Mouse (Mus musculus) liver, embryonic 14.5 days (tissue): Measurements from ENCODE around the gene Vps9d1.

ENCODE experiments used
- CTCF ChIP-seq: IDR thresholded peaks from 2 replicates; pipeline ENCODE4 v1.5.1; 2016; ENCODE audit warnings: antibody characterized with exemption, low read depth, control low read depth
- EP300 ChIP-seq: IDR thresholded peaks from 2 replicates; pipeline ENCODE4 v1.6.1; 2016; ENCODE audit warnings: antibody characterized with exemption, low read depth

GRCm38 (mm10) chr8:123212321-123213117 lies 41.6 kb downstream of the Vps9d1 start, which contains the start of the genes Chmp1a and Spata33:
- TF ChIP-seq CTCF (peak; percentile 69), EP300 (peak; percentile 59; the same call in 1 of the 2 replicates)
